Mouse (Mus musculus) liver, postnatal 0 days (tissue): ENCODE measurements around the gene Wipf2. TPM values are rescaled to one million over a fixed set of nuclear protein-coding genes. Genes with fewer than 3 reads are reported as not detected.

Source experiments
- ATAC-seq: fragments of 200-750 bp; cut with Nextera tagmentation; 2 replicates; pipeline ENCODE4 v1.8.0; 2017; ENCODE audit warnings: mild to moderate bottlenecking, moderate library complexity
- DNase-seq: peaks from one replicate; pipeline ENCODE4 v3.0.0-alpha.2; 2016
- H3K27ac ChIP-seq: fragments of 300-500 bp; sonication (generic); 2 replicates; pipeline ENCODE4 v1.5.1; 2014; ENCODE audit warnings: antibody characterized with exemption, moderate library complexity, mild to moderate bottlenecking, low read depth
- H3K27me3 ChIP-seq: fragments of 300-500 bp; sonication (generic); 2 replicates; pipeline ENCODE4 v1.6.1; 2014; ENCODE audit warnings: low read length, control low read depth, mixed read lengths; ENCODE audit not compliant: insufficient read depth
- H3K36me3 ChIP-seq: fragments of 300-500 bp; sonication (generic); replicated peaks from 2 replicates; pipeline ENCODE4 v1.6.1; 2014; ENCODE audit warnings: mild to moderate bottlenecking, control low read depth, low read length, moderate library complexity, mixed read lengths; ENCODE audit not compliant: insufficient read depth
- H3K4me1 ChIP-seq: fragments of 300-500 bp; sonication (generic); 2 replicates; pipeline ENCODE4 v1.6.1; 2014; ENCODE audit warnings: antibody characterized with exemption, mild to moderate bottlenecking, control low read depth; ENCODE audit not compliant: insufficient read depth
- H3K4me2 ChIP-seq: fragments of 300-500 bp; sonication (generic); 2 replicates; pipeline ENCODE4 v1.6.1; 2014; ENCODE audit warnings: low read depth, mild to moderate bottlenecking, low read length, moderate library complexity, mixed read lengths
- H3K4me3 ChIP-seq: fragments of 300-500 bp; sonication (generic); 2 replicates; pipeline ENCODE4 v1.5.1; 2014; ENCODE audit warnings: low read depth, low read length
- H3K9ac ChIP-seq: fragments of 300-500 bp; sonication (generic); replicated peaks from 2 replicates; pipeline ENCODE4 v1.6.1; 2014; ENCODE audit warnings: mild to moderate bottlenecking, moderate library complexity
- H3K9me3 ChIP-seq: fragments of 300-500 bp; sonication (generic); 2 replicates; pipeline ENCODE4 v1.6.1; 2016; ENCODE audit warnings: mild to moderate bottlenecking, control low read depth, low read length, mixed read lengths
- CTCF ChIP-seq: sonication (generic); IDR thresholded peaks from 2 replicates; pipeline ENCODE4 v1.5.1; 2016; ENCODE audit warnings: antibody characterized with exemption, low read depth
- EP300 ChIP-seq: IDR thresholded peaks from 2 replicates; pipeline ENCODE4 v1.6.1; 2016; ENCODE audit warnings: antibody characterized with exemption, low read depth, mild to moderate bottlenecking
- WGBS: fragments of 180-500 bp; shearing (Covaris S2); extraction: QIAGEN DNeasy Blood & Tissue Kit; methylation state at CpG from one replicate; pipeline ENCODE4 v1.1.7; 2014; ENCODE audit not compliant: insufficient replicate concordance; 5-methylcytosine and 5-hydroxymethylcytosine counted together
- polyA plus RNA-seq: library from polyadenylated mRNA; unstranded; fragments of >200 nt; fragmentation: Nextera tagmentation; extraction: Ambion mirVana; gene quantifications from 2 replicates; pipeline ENCODE4 v1.2.1, GENCODE M21; 2015

Wipf2 gene
- polyA plus RNA-seq, 1 experiment from 2014 or later = 1.2 TPM

- ATAC-seq = no peak
- WGBS = 77% methylated on average over 26 of the region's 26 CpGs
Measured at GRCm38 (mm10) chr11:98850100-98851093, 13.0 kb upstream of the Wipf2 start.

GRCm38 (mm10) chr11:98854116-98854515, 9.3 kb upstream of the Wipf2 start:
- DNase-seq (no peak), ATAC-seq (no peak)
- Histone ChIP-seq H3K4me3 (no peak overlapping the region), H3K4me1 (peaks cover 2% of the 10 kb centered on the region; the same call in 1 of the 2 replicates), H3K36me3 (no peaks in the 10 kb centered on the region), H3K9ac (no peak overlapping the region), H3K27me3 (no peaks in the 10 kb centered on the region), H3K4me2 (no peak overlapping the region), H3K9me3 (no peaks in the 10 kb centered on the region), H3K27ac (no peak overlapping the region)
- TF ChIP-seq CTCF = no peak
- WGBS = 93% methylated on average over 8 of the region's 8 CpGs

More at GRCm38 (mm10) chr11:98850100-98851093, 13.0 kb upstream of the Wipf2 start:
- no peaks in the 10 kb centered on the region for H3K36me3 ChIP-seq
- H3K4me3 ChIP-seq = no peak overlapping the region
- peaks cover 4% of the 10 kb centered on the region; the same call in 1 of the 2 replicates for H3K4me1 ChIP-seq
- no peak overlapping the region for H3K4me2 ChIP-seq
- no peaks in the 10 kb centered on the region for H3K27me3 ChIP-seq
- no peak for DNase-seq
- TF ChIP-seq EP300 (no peak), CTCF (no peak)
- H3K27ac ChIP-seq = no peak overlapping the region
- no peak overlapping the region for H3K9ac ChIP-seq
- H3K9me3 ChIP-seq = no peaks in the 10 kb centered on the region

GRCm38 (mm10) chr11:98854659-98855058, 8.8 kb upstream of the Wipf2 start:
- H3K9me3 ChIP-seq = no peaks in the 10 kb centered on the region
- no peak overlapping the region for H3K27ac ChIP-seq
- H3K4me1 ChIP-seq = no peaks in the 10 kb centered on the region
- no peak for ATAC-seq
- no peaks in the 10 kb centered on the region for H3K36me3 ChIP-seq
- H3K4me2 ChIP-seq = no peak overlapping the region
- WGBS = 87% methylated on average over 2 of the region's 2 CpGs
- DNase-seq = no peak
- no peaks in the 10 kb centered on the region for H3K27me3 ChIP-seq
- H3K9ac ChIP-seq = no peak overlapping the region
- no peak overlapping the region for H3K4me3 ChIP-seq
- TF ChIP-seq EP300 = no peak
- no peak for TF ChIP-seq CTCF

GRCm38 (mm10) chr11:98858759-98859731, 4.4 kb upstream of the Wipf2 start:
- Histone ChIP-seq H3K27ac (no peak overlapping the region), H3K27me3 (no peaks in the 10 kb centered on the region), H3K4me1 (peaks cover 6% of the 10 kb centered on the region), H3K4me3 (no peak overlapping the region), H3K9me3 (no peaks in the 10 kb centered on the region), H3K4me2 (no peak overlapping the region), H3K36me3 (no peaks in the 10 kb centered on the region), H3K9ac (no peak overlapping the region)
- DNase-seq = peak; percentile 89
- peak; percentile 49 for ATAC-seq
- 30% methylated on average over 14 of the region's 14 CpGs for WGBS
- TF ChIP-seq EP300 = no peak
- TF ChIP-seq CTCF = peak; percentile 91

GRCm38 (mm10) chr11:98863751-98864429, 452 bp downstream of the Wipf2 start:
- Histone ChIP-seq H3K36me3 (peaks cover 20% of the 10 kb centered on the region), H3K4me3 (peak overlapping the region; percentile 94), H3K27ac (peak overlapping the region; percentile 94), H3K27me3 (no peaks in the 10 kb centered on the region), H3K4me2 (peak overlapping the region; percentile 90), H3K9ac (peak overlapping the region; percentile 91), H3K4me1 (peaks cover 8% of the 10 kb centered on the region), H3K9me3 (no peaks in the 10 kb centered on the region)
- WGBS = under 1% methylated on average over 36 of the region's 39 CpGs
- peak; percentile 61 for DNase-seq
- TF ChIP-seq CTCF (no peak), EP300 (no peak)
- ATAC-seq = peak; percentile 70
